Mouse (Mus musculus): Measurements from ENCODE around the gene Prh1. TPM values are rescaled to one million over a fixed set of nuclear protein-coding genes. Genes with fewer than 3 reads are reported as not detected.
"Not testable (repeated sequence)": the region's sequence is repeated elsewhere in the genome, so short reads cannot be mapped to it uniquely, and the experiment has no call there.

Gene Prh1
- not detected in 2 replicates for polyA plus RNA-seq (2015; fragmentation: Nextera tagmentation; extraction: Ambion mirVana)

DNA sequence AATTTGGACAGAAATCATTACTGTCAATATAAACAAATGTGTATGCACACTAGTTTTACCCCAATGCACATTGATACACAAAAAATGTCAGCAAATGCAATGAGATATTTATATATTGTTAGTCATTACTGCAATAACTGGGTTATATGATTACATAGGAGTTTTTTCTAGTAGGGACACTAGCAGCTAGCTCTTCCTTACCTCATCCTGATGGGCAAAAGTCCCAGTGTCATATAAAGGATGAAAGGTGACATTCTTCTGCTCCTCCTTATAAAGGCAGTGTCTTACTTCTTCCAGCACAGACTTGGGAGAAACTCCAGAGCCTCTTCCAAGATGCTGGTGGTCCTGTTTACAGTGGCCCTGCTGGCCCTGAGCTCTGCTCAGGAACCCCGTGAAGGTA lies at the start of gene Prh1:
Gene Prh1 (plus strand): TSS at position 301 of the 400 bp plus-strand sequence.
- not testable (repeated sequence) for H3K9ac ChIP-seq; H3K9me3 ChIP-seq; H3K36me3 ChIP-seq; H3K27me3 ChIP-seq; H3K4me3 ChIP-seq; H3K4me2 ChIP-seq (replicated peaks); H3K27ac ChIP-seq; H3K4me1 ChIP-seq; ATAC-seq (ENCODE audit: low FRiP score, low read depth)
- 61% methylated on average over 1 of the region's 1 CpGs for WGBS

DNA sequence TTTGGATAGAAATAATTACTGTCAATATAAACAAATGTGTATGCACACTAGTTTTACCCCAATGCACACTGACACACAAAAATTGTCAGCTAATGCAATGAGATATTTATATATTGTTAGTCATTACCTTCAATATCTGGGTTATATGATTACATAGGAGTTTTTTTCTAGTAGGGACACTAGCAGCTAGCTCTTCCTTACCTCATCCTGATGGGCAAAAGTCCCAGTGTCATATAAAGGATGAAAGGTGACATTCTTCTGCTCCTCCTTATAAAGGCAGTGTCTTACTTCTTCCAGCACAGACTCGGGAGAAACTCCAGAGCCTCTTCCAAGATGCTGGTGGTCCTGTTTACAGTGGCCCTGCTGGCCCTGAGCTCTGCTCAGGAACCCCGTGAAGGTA lies 26.0 kb downstream of the Prh1 start, which contains the start of gene Prp2:
Gene Prp2 (plus strand): TSS at position 301 of the 400 bp plus-strand sequence.
- not testable (repeated sequence) for H3K4me1 ChIP-seq; H3K9ac ChIP-seq; ATAC-seq (ENCODE audit: low FRiP score, low read depth); H3K27ac ChIP-seq; H3K9me3 ChIP-seq; H3K36me3 ChIP-seq; H3K27me3 ChIP-seq; H3K4me2 ChIP-seq (replicated peaks); H3K4me3 ChIP-seq
- 77% methylated on average over 2 of the region's 2 CpGs for WGBS

Other genes with a start within 250 kb of the Prh1 start
- not detected in 2 replicates for gene Gm8882, start 205.7 kb upstream of the Prh1 start, polyA plus RNA-seq (2015; fragmentation: Nextera tagmentation; extraction: Ambion mirVana)
- gene Prp2, start 26.1 kb downstream of the Prh1 start, polyA plus RNA-seq (2015; fragmentation: Nextera tagmentation; extraction: Ambion mirVana) = not detected in 2 replicates
- gene A630073D07Rik, start 81.7 kb downstream of the Prh1 start, polyA plus RNA-seq (2015; fragmentation: Nextera tagmentation; extraction: Ambion mirVana) = not detected in 2 replicates
- gene Tas2r120, start 87.1 kb downstream of the Prh1 start, polyA plus RNA-seq (2015; fragmentation: Nextera tagmentation; extraction: Ambion mirVana) = not detected in 2 replicates
- not detected in 2 replicates for gene Tas2r121, start 131.2 kb downstream of the Prh1 start, polyA plus RNA-seq (2015; fragmentation: Nextera tagmentation; extraction: Ambion mirVana)
- gene Tas2r122, start 142.1 kb downstream of the Prh1 start, polyA plus RNA-seq (2015; fragmentation: Nextera tagmentation; extraction: Ambion mirVana) = not detected in 2 replicates
- not detected in 2 replicates for gene Tas2r115, start 168.2 kb downstream of the Prh1 start, polyA plus RNA-seq (2015; fragmentation: Nextera tagmentation; extraction: Ambion mirVana)
- not detected in 2 replicates for gene Tas2r124, start 184.9 kb downstream of the Prh1 start, polyA plus RNA-seq (2015; fragmentation: Nextera tagmentation; extraction: Ambion mirVana)
- gene Tas2r102, start 192.3 kb downstream of the Prh1 start, polyA plus RNA-seq (2015; fragmentation: Nextera tagmentation; extraction: Ambion mirVana) = not detected in 2 replicates
- gene Tas2r136, start 208.4 kb downstream of the Prh1 start, polyA plus RNA-seq (2015; fragmentation: Nextera tagmentation; extraction: Ambion mirVana) = not detected in 2 replicates
- gene Tas2r117, start 233.0 kb downstream of the Prh1 start, polyA plus RNA-seq (2015; fragmentation: Nextera tagmentation; extraction: Ambion mirVana) = not detected in 2 replicates